Mouse (Mus musculus) bone marrow, adult 2 months (tissue): ENCODE data around the gene Slamf9.

ENCODE experiments used
- CTCF ChIP-seq: fragments of 200-500 bp; IDR thresholded peaks from 2 replicates; pipeline ENCODE4 v1.5.1; 2011; ENCODE audit warnings: low read length, control low read depth; ENCODE audit not compliant: control insufficient read depth, insufficient read depth
- POLR2A ChIP-seq: fragments of 200-500 bp; IDR thresholded peaks from 2 replicates; pipeline ENCODE4 v1.6.1; 2011; ENCODE audit warnings: low read depth, mild to moderate bottlenecking, control low read depth, low read length, borderline replicate concordance; ENCODE audit not compliant: control insufficient read depth

GRCm38 (mm10) chr1:172509235-172509634, 34.1 kb downstream of the Slamf9 start:
- TF ChIP-seq CTCF = no peak
- no peak for TF ChIP-seq POLR2A
